Mouse (Mus musculus) stomach, postnatal 0 days (tissue): ENCODE data around the gene Mctp1. TPM values are rescaled to one million over a fixed set of nuclear protein-coding genes. Genes with fewer than 3 reads are reported as not detected.

Experiments used
- ATAC-seq: fragments of 200-750 bp; cut with Nextera tagmentation; 2 replicates; pipeline ENCODE4 v1.8.0; 2017; ENCODE audit not compliant: low FRiP score, low TSS enrichment
- DNase-seq: peaks from one replicate; pipeline ENCODE4 v3.0.0-alpha.2; 2016; ENCODE audit warnings: low spot score
- H3K27ac ChIP-seq: fragments of 300-500 bp; sonication (generic); replicated peaks from 2 replicates; pipeline ENCODE4 v1.5.1; 2014; ENCODE audit warnings: mild to moderate bottlenecking, control low read depth
- H3K27me3 ChIP-seq: fragments of 300-500 bp; sonication (generic); 2 replicates; pipeline ENCODE4 v1.6.1; 2014; ENCODE audit warnings: low read length; ENCODE audit not compliant: control insufficient read depth, insufficient read depth
- H3K36me3 ChIP-seq: fragments of 300-500 bp; sonication (generic); 2 replicates; pipeline ENCODE4 v1.6.1; 2014; ENCODE audit warnings: low read length, mixed read lengths; ENCODE audit not compliant: control insufficient read depth, insufficient read depth
- H3K4me1 ChIP-seq: fragments of 300-500 bp; sonication (generic); replicated peaks from 2 replicates; pipeline ENCODE4 v1.6.1; 2014; ENCODE audit warnings: antibody characterized with exemption; ENCODE audit not compliant: control insufficient read depth, insufficient read depth
- H3K4me2 ChIP-seq: fragments of 300-500 bp; sonication (generic); replicated peaks from 2 replicates; pipeline ENCODE4 v1.6.1; 2014; ENCODE audit warnings: low read depth, mild to moderate bottlenecking, control low read depth, moderate library complexity
- H3K4me3 ChIP-seq: fragments of 300-500 bp; sonication (generic); 2 replicates; pipeline ENCODE4 v1.5.1; 2014; ENCODE audit warnings: low read depth, low read length, control low read depth
- H3K9ac ChIP-seq: fragments of 300-500 bp; sonication (generic); 2 replicates; pipeline ENCODE4 v1.6.1; 2014; ENCODE audit warnings: mild to moderate bottlenecking, low read length, control low read depth, mixed read lengths
- H3K9me3 ChIP-seq: fragments of 300-500 bp; sonication (generic); 2 replicates; pipeline ENCODE4 v1.6.1; 2016; ENCODE audit warnings: low read length; ENCODE audit not compliant: control insufficient read depth
- CTCF ChIP-seq: IDR thresholded peaks from 2 replicates; pipeline ENCODE4 v1.5.1; 2016; ENCODE audit warnings: antibody characterized with exemption, low read depth, mild to moderate bottlenecking, moderate library complexity
- EP300 ChIP-seq: optimal IDR thresholded peaks from 2 replicates; pipeline ENCODE3; 2016; ENCODE audit warnings: antibody characterized with exemption
- WGBS: fragments of 180-500 bp; shearing (Covaris S2); extraction: QIAGEN DNeasy Blood & Tissue Kit; methylation state at CpG from one replicate; pipeline ENCODE4 v1.1.7; 2014; 5-methylcytosine and 5-hydroxymethylcytosine counted together
- polyA plus RNA-seq: library from polyadenylated mRNA; unstranded; fragments of >200 nt; fragmentation: Nextera tagmentation; extraction: Ambion mirVana; gene quantifications from 2 replicates; pipeline ENCODE4 v1.2.1, GENCODE M21; 2015

Gene Mctp1
- polyA plus RNA-seq, 1 experiment from 2014 or later: 1.1 TPM

GRCm38 (mm10) chr13:76393106-76393505 is 8.8 kb downstream of the Mctp1 start:
- 84% methylated on average over 3 of the region's 3 CpGs for WGBS
- Histone ChIP-seq H3K4me2 (no peak overlapping the region), H3K4me1 (no peaks in the 10 kb centered on the region), H3K9ac (no peak overlapping the region), H3K27ac (no peak overlapping the region), H3K4me3 (no peak overlapping the region), H3K36me3 (no peaks in the 10 kb centered on the region), H3K9me3 (no peaks in the 10 kb centered on the region), H3K27me3 (no peaks in the 10 kb centered on the region)
- ATAC-seq: no peak
- TF ChIP-seq CTCF (no peak), EP300 (no peak)
- no peak for DNase-seq

GRCm38 (mm10) chr13:76395906-76396305 is 11.6 kb downstream of the Mctp1 start:
- Histone ChIP-seq H3K27me3 (no peaks in the 10 kb centered on the region), H3K4me3 (no peak overlapping the region), H3K9me3 (no peaks in the 10 kb centered on the region), H3K36me3 (no peaks in the 10 kb centered on the region), H3K4me2 (no peak overlapping the region), H3K4me1 (no peaks in the 10 kb centered on the region), H3K9ac (no peak overlapping the region), H3K27ac (no peak overlapping the region)
- no peak for ATAC-seq
- TF ChIP-seq CTCF: no peak
- no peak for TF ChIP-seq EP300
- no peak for DNase-seq

- Histone ChIP-seq H3K9ac (no peak overlapping the region), H3K4me2 (no peak overlapping the region), H3K9me3 (no peaks in the 10 kb centered on the region), H3K27ac (no peak overlapping the region), H3K27me3 (no peaks in the 10 kb centered on the region), H3K36me3 (no peaks in the 10 kb centered on the region), H3K4me1 (no peaks in the 10 kb centered on the region), H3K4me3 (no peak overlapping the region)
- 76% methylated on average over 2 of the region's 2 CpGs for WGBS
- TF ChIP-seq CTCF: no peak
- no peak for TF ChIP-seq EP300
- ATAC-seq (no peak), DNase-seq (no peak)
Measured at GRCm38 (mm10) chr13:76409296-76409695, 25.0 kb downstream of the Mctp1 start.

GRCm38 (mm10) chr13:76410665-76411064 is 26.3 kb downstream of the Mctp1 start:
- TF ChIP-seq EP300: no peak
- peak; percentile 17; the same call in 1 of the 2 replicates for TF ChIP-seq CTCF
- ATAC-seq (no peak), DNase-seq (no peak)
- Histone ChIP-seq H3K27ac (no peak overlapping the region), H3K9me3 (no peaks in the 10 kb centered on the region), H3K36me3 (no peaks in the 10 kb centered on the region), H3K27me3 (no peaks in the 10 kb centered on the region), H3K4me3 (no peak overlapping the region), H3K4me1 (no peaks in the 10 kb centered on the region), H3K9ac (no peak overlapping the region), H3K4me2 (no peak overlapping the region)
- 82% methylated on average over 1 of the region's 1 CpGs for WGBS

GRCm38 (mm10) chr13:76415346-76415745 is 31.0 kb downstream of the Mctp1 start:
- H3K27ac ChIP-seq: no peak overlapping the region
- no peak for ATAC-seq

GRCm38 (mm10) chr13:76420111-76420510 is 35.8 kb downstream of the Mctp1 start:
- Histone ChIP-seq H3K27me3 (no peaks in the 10 kb centered on the region), H3K4me2 (no peak overlapping the region), H3K27ac (no peak overlapping the region), H3K9ac (no peak overlapping the region), H3K4me3 (no peak overlapping the region), H3K9me3 (no peaks in the 10 kb centered on the region), H3K36me3 (no peaks in the 10 kb centered on the region), H3K4me1 (no peaks in the 10 kb centered on the region)
- no peak for DNase-seq
- ATAC-seq: no peak
- TF ChIP-seq EP300 (no peak), CTCF (no peak)
- 66% methylated on average over 4 of the region's 4 CpGs for WGBS

More at GRCm38 (mm10) chr13:76415346-76415745, 31.0 kb downstream of the Mctp1 start:
- Histone ChIP-seq H3K4me1 (no peaks in the 10 kb centered on the region), H3K9ac (no peak overlapping the region), H3K27me3 (no peaks in the 10 kb centered on the region), H3K4me3 (no peak overlapping the region), H3K9me3 (no peaks in the 10 kb centered on the region), H3K36me3 (no peaks in the 10 kb centered on the region), H3K4me2 (no peak overlapping the region)
- no peak for DNase-seq
- TF ChIP-seq EP300 (no peak), CTCF (peak; percentile 55)
